Mouse (Mus musculus): Measurements from ENCODE around the gene Tmed9. TPM values are rescaled to one million over a fixed set of nuclear protein-coding genes. Genes with fewer than 3 reads are reported as not detected.

The Tmed9 gene
- polyA plus RNA-seq (2014; fragmentation: Illumina TruSeq; extraction: RNeasy Lipid Tissue Mini Kit (QIAGEN cat#74804); ENCODE audit: low read depth, low replicate concordance), result 248 TPM

DNA sequence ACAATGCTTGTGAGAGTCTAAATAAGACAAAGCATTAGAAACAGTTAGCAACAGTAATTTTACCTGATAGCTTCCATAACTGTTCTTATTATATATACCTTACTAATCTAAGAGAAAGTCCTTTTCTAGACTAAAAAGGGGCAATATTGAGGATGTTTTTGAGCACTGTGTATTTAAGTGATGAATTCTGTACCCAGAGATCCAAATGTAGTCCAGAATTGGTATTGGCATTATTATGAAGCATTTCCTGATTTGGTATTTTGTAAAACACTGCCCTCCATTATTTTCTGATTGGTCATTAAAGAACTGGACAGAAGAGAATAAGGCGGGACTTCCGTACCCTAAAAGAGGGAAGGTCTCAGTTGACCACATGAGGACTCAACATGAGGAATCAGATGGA is at the start of gene Tmed9:
Tmed9 (plus strand) TSS at position 301 of the 400 bp plus-strand sequence.

DNA sequence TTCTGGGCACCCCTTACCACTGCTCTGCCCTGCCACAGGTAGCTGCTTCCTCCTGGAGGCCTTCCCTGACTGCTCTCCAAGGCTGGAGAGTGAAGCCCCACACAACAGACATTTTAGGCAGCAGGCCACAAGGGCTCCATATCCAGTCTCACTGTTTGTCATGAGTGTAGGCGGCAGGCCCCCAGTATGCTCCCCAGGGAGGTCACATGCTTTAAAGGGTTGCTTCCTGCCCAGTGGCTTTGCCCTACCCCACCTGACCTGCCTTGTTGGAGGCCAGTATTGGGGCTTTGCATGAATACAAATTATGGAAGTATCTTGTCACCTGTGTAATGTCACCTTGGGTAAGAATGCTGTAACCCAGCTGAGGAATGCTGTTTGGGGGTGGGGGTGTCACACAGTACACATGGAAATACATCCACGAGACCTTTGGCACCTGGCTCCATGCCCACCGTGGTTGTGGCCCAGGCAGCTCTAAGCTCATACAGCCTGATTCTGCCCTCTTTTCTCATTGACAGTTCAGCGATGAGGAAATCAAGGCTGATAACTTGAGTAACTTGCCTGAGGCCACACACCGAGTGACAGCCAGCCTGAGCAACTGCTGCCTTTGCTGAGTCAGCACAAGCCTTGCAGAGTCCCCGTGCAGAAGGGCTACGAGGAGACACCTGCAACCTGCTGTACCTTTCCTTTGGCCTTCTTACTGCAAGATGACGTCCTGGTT is 44.2 kb upstream of the Tmed9 start, which contains the start of gene Dok3:
Dok3 (minus strand) TSS at position 99 of the 718 bp plus-strand sequence.

DNA sequence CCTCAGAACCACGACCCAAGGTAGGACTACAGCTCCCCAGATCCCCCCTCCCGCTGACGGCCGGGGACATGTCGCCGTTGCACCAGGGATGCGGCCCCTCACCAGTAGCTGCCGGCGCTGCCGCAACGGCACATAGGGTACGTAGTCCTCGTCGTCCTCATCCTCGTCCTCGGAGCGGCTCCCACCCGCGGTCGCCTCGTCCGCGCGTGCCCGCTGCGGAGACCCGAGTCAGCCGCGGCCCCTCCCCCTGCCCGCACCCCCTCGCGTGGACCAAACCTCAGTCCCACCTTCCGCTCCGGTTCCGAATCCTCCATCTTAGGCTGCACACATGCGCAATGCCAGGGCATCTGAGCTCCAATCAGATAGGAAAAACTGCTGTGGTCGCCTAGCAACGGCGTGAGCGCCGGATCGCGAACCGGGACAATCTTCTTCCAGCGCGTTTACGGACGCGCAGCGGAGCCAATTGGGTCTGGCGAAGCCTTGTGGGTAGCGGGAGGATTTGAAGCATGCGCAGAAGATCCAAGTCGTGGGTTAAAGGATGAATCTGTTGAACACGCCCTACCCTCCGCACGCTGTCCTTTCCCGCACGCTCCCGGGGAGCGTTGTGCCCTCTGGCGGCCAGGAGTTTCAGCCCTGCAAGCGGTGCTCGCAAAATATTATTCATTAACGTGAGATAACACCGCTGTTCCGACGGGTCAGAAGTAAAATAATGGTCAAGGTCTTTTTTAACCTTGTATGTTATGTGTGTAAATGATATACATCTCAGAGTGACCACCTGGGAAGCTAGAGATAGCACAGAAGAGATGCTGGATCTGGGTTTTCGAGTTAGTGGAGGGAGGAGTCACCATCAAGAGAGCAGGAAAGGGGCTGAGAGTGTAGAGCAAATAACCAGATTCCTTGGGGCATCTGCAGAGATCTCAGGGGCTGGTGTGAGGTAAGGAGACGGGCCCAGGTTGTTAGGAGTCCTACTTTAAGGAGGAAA is 37.0 kb upstream of the Tmed9 start, which contains the start of gene Ddx41:
Ddx41 (minus strand) TSS at position 465 of the 982 bp plus-strand sequence.

DNA sequence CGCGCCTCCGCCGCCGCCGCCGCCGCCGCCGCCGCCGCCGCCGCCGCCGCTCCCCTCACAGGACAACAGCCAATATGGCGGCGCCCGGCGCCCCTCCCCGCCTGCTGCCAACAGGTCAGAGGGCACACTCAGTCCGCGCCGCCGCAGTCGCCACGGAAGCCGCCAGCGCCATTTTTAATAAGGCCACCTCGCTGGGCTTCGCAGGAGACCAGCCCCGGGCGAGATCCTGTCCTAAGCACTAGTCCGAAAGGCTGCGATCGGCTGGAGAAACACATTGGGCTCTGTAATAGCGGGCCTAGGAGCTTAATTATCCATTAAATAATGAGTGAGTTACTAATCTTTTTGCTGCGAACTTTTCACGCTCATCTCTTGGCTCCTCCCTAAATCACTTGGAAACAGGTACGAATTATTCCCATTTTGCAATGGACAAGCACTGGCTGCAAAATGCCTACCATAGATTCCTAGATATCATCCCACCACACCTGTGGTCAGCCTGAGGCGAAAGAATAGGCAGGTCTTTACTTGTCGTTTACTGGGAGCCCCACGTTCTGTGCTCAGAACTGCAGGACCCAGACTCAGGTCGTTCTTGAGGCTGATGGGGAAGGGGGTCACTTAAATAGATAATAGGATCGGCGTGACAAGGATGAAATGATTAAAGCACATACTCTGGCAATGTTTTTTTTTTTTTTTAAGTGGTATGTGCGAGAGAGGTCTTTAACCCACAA is 2.3 kb upstream of the Tmed9 start, which contains the start of gene Fam193b:
Fam193b (minus strand) TSS at position 94 of the 725 bp plus-strand sequence.

DNA sequence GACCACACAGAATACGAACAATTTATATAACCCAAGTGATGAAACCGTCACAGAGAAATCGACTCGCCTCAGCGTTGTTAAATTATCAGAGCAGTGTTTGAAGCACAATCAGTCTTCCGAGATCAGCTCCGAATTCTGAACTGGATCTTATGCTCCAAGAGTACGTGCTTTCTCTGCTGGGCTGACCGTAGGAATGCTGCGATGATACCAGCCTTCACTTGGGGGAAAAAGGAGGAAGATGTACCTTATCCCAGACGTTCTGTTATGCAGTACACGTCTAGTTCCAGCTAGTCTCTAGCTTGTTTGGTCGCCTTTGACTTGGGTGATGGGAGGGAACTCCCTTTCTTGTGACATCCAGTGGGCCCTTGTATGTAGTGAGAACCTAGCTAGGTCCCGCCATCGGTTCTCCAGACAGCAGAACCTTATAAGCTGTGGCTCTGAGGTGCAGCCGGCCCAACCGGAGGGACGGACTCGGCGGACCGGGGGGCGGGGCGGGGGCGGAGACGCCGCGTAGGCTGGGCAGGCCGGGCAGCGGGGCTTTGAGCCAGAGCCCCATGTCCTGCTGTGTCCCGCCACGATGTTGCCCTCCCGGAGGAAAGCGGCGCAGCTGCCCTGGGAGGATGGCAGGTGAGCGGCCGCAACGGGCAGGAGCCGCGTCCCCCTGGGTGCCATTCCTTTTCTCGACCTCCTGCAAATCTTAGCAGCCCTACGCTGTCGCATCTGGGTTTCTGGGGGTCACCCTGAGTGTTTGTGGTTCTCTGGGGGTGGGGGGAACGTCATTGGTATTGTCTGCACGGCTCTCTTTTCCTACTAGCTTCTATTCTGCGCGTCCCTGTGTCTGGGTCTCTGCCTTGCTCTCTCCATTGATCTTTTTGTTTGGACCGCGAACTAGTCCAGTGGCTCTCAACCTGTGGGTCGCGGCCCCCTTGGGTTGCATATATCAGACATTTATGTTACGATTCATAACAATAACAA is 26.3 kb downstream of the Tmed9 start, which contains the start of gene B4galt7:
B4galt7 (plus strand) TSS at position 331 of the 975 bp plus-strand sequence.

DNA sequence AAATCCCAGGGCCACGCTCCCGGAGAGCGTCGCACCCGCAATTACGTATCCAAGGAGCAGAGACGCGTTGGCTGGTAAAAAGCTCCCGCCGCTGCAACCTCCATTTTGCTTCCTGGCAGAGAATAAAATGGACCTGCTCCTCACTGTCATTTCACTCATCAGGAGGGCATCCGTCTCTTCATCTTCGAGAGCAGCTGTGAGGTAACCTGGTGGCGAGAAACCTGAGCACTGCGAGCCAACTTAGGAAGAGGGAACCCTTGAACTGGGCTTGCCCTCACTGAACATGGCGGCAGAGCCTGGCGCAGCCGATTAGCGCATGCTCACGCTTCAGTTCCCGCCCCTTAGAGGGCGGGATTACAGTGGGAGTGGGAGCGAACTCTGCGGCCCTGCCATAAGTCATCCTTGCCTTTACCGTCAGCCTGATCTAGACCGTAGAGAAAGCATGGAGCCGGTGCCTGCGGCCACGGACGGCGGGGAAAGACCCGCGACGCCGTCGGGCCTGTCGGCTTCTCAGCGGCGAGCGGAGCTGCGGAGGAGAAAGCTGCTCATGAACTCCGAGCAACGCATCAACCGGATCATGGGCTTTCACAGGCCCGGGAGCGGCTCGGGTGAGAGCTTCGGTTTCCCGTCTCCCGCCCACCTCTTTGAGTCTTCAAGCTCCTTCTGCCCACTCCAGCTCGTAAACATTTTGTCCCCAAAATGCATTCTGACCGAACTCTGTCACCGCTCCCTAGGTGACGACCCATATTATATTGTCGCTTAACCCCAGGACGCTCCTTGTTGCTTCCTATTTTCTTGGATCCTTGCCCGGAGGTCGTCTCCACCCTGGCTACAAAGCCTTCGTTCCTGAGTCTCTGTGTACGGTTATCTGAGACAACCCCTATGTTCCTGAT is 49.4 kb downstream of the Tmed9 start, which contains the start of gene Caml:
Caml (plus strand) TSS at position 357 of the 893 bp plus-strand sequence.

DNA sequence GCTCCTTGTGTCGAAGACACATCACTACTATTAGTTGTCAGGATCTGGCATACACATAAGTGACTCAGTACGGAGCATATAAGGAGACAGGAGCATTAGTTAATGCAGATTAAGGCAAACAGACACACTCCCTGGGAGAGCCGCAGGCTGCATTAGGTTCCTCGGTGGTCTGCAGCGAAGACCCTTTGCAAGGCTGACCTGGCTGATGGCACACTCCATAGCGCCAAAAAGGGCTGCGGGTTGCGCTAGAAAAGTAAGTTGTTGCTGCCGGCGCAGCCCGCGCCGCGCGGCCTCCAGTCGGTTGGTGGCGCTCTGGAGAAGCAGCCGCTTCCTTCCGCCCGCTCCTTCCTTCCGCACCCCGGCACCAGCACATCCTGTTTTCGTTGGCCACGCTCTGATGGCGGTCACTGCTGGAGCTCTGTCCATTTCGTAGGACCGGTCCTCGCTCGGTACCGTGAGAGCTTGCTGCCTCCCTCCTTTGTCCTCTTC is 61.2 kb downstream of the Tmed9 start, which contains the start of gene Ddx46:
Ddx46 (plus strand) TSS at position 389 of the 489 bp plus-strand sequence.

Other genes starting within 250 kb of the Tmed9 start
- gene Mxd3, start 243.9 kb upstream of the Tmed9 start, polyA plus RNA-seq (2014; fragmentation: Illumina TruSeq; extraction: RNeasy Lipid Tissue Mini Kit (QIAGEN cat#74804); ENCODE audit: low read depth, low replicate concordance), result 1.2 TPM
- gene Lman2, start 210.9 kb upstream of the Tmed9 start, polyA plus RNA-seq (2014; fragmentation: Illumina TruSeq; extraction: RNeasy Lipid Tissue Mini Kit (QIAGEN cat#74804); ENCODE audit: low read depth, low replicate concordance), result 250 TPM
- gene Rgs14, start 204.0 kb upstream of the Tmed9 start, polyA plus RNA-seq (2014; fragmentation: Illumina TruSeq; extraction: RNeasy Lipid Tissue Mini Kit (QIAGEN cat#74804); ENCODE audit: low read depth, low replicate concordance), result 2.2 TPM
- 0.87 TPM for gene Slc34a1, start 175.5 kb upstream of the Tmed9 start, polyA plus RNA-seq (2014; fragmentation: Illumina TruSeq; extraction: RNeasy Lipid Tissue Mini Kit (QIAGEN cat#74804); ENCODE audit: low read depth, low replicate concordance)
- 3.0 TPM for gene Pfn3, start 158.5 kb upstream of the Tmed9 start, polyA plus RNA-seq (2014; fragmentation: Illumina TruSeq; extraction: RNeasy Lipid Tissue Mini Kit (QIAGEN cat#74804); ENCODE audit: low read depth, low replicate concordance)
- not detected for gene F12, start 146.9 kb upstream of the Tmed9 start, polyA plus RNA-seq (2014; fragmentation: Illumina TruSeq; extraction: RNeasy Lipid Tissue Mini Kit (QIAGEN cat#74804); ENCODE audit: low read depth, low replicate concordance)
- gene Grk6, start 128.7 kb upstream of the Tmed9 start, polyA plus RNA-seq (2014; fragmentation: Illumina TruSeq; extraction: RNeasy Lipid Tissue Mini Kit (QIAGEN cat#74804); ENCODE audit: low read depth, low replicate concordance), result 30.4 TPM
- 1.1 TPM for gene Prr7, start 109.5 kb upstream of the Tmed9 start, polyA plus RNA-seq (2014; fragmentation: Illumina TruSeq; extraction: RNeasy Lipid Tissue Mini Kit (QIAGEN cat#74804); ENCODE audit: low read depth, low replicate concordance)
- 17.8 TPM for gene Dbn1, start 85.6 kb upstream of the Tmed9 start, polyA plus RNA-seq (2014; fragmentation: Illumina TruSeq; extraction: RNeasy Lipid Tissue Mini Kit (QIAGEN cat#74804); ENCODE audit: low read depth, low replicate concordance)
- 31.4 TPM for gene Pdlim7, start 60.1 kb upstream of the Tmed9 start, polyA plus RNA-seq (2014; fragmentation: Illumina TruSeq; extraction: RNeasy Lipid Tissue Mini Kit (QIAGEN cat#74804); ENCODE audit: low read depth, low replicate concordance)
- gene Dok3, start 44.4 kb upstream of the Tmed9 start, polyA plus RNA-seq (2014; fragmentation: Illumina TruSeq; extraction: RNeasy Lipid Tissue Mini Kit (QIAGEN cat#74804); ENCODE audit: low read depth, low replicate concordance), result 3.3 TPM
- gene Ddx41, start 37.1 kb upstream of the Tmed9 start, polyA plus RNA-seq (2014; fragmentation: Illumina TruSeq; extraction: RNeasy Lipid Tissue Mini Kit (QIAGEN cat#74804); ENCODE audit: low read depth, low replicate concordance), result 26.7 TPM
- 57.3 TPM for gene Fam193b, start 2.6 kb upstream of the Tmed9 start, polyA plus RNA-seq (2014; fragmentation: Illumina TruSeq; extraction: RNeasy Lipid Tissue Mini Kit (QIAGEN cat#74804); ENCODE audit: low read depth, low replicate concordance)
- gene B4galt7, start 26.2 kb downstream of the Tmed9 start, polyA plus RNA-seq (2014; fragmentation: Illumina TruSeq; extraction: RNeasy Lipid Tissue Mini Kit (QIAGEN cat#74804); ENCODE audit: low read depth, low replicate concordance), result 15.1 TPM
- gene Caml, start 49.3 kb downstream of the Tmed9 start, polyA plus RNA-seq (2014; fragmentation: Illumina TruSeq; extraction: RNeasy Lipid Tissue Mini Kit (QIAGEN cat#74804); ENCODE audit: low read depth, low replicate concordance), result 39.3 TPM
- gene Ddx46, start 61.3 kb downstream of the Tmed9 start, polyA plus RNA-seq (2014; fragmentation: Illumina TruSeq; extraction: RNeasy Lipid Tissue Mini Kit (QIAGEN cat#74804); ENCODE audit: low read depth, low replicate concordance), result 30.5 TPM
- gene B230219D22Rik, start 119.4 kb downstream of the Tmed9 start, polyA plus RNA-seq (2014; fragmentation: Illumina TruSeq; extraction: RNeasy Lipid Tissue Mini Kit (QIAGEN cat#74804); ENCODE audit: low read depth, low replicate concordance), result 43.1 TPM
- 76.2 TPM for gene Txndc15, start 140.9 kb downstream of the Tmed9 start, polyA plus RNA-seq (2014; fragmentation: Illumina TruSeq; extraction: RNeasy Lipid Tissue Mini Kit (QIAGEN cat#74804); ENCODE audit: low read depth, low replicate concordance)
- gene Pcbd2, start 153.6 kb downstream of the Tmed9 start, polyA plus RNA-seq (2014; fragmentation: Illumina TruSeq; extraction: RNeasy Lipid Tissue Mini Kit (QIAGEN cat#74804); ENCODE audit: low read depth, low replicate concordance), result 32.4 TPM
- gene Catsper3, start 210.8 kb downstream of the Tmed9 start, polyA plus RNA-seq (2014; fragmentation: Illumina TruSeq; extraction: RNeasy Lipid Tissue Mini Kit (QIAGEN cat#74804); ENCODE audit: low read depth, low replicate concordance), result 1.7 TPM